Mouse (Mus musculus): ENCODE measurements around the gene Nkx2-5.

The Nkx2-5 gene

DNA sequence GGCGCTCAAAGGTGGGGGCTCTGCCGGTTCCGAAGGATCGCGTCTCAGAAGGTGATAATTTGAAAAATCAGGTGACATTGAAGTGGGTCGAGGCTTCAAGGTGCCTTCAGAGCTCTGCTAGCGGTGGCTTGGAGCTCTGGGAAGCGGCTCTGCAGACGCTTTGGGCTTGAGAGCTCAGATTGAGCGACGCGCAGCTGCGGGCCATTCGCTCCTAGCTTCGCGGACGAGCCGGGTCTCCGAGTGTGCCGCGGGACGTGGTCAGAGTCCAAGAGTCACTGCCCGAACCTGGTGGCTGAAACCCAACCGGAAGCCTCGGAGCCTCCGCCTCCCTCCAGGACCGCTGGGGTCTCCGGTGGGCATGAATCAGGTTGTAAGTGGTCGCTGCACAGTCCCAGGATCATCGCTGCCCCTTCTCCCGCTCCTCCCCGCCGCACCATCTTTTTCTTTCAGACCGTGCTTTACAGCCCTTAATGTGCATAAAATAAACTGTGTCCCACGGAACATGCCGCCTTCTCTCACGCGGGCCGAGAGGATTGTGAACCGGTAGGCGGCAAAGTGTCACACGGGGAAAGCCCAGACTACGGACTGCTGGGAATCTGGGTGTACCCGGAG, 5.0 kb upstream of the Nkx2-5 start:
- DNase-seq: peak in 1 of 2 experiments; percentile 43

DNA sequence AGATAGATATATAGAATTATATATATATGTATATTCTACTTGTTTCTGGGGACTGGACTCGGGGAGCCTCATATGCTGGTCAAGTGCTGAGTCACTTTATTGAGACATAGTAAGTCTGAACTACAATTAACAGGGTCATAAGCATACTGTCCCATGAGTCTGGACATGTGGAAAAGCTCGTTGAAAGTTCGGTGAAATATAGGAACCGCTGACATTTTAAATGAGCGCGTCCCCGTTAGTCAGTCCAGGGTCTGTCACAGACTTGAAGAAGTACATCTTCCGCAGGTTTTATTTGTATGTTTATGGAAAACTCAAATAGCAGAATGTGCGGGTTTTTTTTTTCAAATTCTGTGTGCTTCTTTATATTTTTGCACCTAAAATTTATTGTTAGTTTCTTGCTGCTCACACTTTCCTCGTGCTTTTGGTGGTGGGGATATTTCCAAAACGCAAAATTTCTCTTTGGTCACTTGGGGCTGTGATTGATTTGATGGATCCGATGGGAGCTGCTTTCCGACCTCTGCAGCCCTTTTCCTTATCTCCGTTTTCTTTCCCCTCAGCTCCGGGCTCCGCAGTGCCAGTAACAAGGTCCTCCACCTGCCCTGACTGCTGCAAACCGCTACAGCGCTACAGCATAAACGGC, 4.4 kb upstream of the Nkx2-5 start:
- no peak for DNase-seq

DNA sequence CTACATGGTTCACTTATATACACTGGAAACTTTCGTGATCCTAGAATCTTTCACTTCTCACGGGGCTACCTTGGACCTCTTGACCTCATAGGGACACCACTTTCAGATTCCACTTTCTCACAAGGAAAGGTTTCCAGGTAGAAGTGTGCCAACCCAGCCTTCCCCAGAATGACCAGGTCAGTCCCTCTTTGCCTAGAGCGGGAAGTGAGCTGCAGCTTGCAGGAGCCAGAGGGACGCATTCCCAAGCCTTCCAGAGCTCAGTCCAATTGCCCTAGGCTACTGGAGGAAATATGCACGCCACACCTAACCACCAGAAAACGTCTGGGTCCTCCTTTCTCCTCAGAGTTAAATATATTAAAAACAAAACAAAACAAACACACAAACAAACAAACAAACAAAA, 3.4 kb upstream of the Nkx2-5 start:
- no peak for DNase-seq

DNA sequence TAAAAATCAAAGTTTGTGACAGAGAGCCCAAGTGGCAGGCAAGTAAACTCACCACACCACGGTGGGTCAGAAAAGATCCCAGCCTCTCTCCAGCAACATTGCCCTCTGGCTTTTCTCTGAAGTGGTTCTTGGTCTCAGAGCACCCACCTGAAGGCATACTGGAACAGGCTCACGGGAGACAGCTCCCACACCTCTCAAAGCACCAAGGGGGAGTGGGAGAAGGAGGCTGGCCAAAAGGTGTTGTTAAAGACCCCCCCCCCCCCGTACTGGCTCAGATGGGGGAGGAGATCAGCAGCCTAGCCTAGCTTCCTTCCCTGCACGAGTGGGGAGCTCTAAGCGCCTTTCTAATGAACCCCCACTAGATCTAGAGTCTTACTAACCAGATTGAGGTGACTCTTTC, 3.0 kb upstream of the Nkx2-5 start:
- no peak for DNase-seq

DNA sequence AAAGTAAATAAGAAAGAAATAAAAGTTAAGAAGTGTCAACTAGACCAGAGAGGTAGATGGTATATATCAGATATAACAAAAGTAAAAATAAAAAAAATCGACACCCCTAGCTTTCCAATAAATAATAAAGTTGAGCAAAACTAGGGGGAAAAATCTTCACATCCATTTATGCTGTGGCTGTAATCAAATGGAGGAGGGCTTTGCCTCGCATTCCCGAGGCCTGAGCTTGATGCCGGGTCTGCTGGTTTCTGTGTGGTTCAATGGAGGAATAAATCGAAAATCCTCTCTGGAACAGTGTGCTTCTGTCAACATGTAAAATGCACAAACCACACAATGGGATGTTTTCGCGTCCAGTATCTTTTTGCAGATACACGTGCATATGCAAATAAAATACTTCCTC, 1.6 kb upstream of the Nkx2-5 start:
- no peak for DNase-seq

DNA sequence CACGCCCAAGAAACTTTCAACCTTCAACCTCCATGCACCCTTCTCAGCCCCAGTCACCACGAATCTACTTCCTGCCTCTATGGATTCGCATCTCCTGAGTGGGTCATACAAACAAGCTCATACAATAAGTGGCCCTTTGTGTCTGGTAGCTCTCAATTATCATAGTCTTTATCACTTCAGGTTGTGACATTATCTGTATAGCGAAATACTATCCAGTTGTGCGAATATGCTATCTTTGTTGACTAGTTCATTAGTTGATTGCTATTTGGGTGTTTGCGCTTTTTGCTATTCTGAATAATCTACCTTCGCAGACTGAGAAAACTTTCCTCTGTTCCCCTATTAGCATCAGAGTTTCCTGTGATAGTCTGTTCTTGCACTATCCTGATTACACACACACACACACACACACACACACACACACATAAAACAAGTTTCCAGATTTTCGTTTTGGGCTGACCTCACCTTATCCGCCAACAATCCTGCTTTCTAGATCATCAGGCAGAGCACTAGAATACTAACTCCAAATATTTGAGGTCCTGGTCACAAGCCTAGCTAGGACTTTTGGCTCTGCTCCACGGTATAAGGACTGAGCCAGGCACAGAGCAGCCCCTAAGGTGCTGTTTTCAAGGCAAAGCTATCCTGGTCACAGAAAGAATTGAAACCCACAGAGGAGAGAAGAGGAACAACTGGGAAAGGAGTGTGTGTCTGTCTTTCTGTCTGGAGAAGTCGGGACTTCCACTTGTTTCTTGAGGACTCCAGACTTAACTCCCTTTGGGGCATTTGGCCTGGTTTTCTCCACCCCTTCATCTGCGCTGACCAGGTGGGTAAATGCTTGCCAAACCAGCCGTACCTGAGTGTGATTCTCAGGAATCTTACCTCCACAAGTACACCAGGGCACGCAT, 591 bp upstream of the Nkx2-5 start:
- no peak for DNase-seq

DNA sequence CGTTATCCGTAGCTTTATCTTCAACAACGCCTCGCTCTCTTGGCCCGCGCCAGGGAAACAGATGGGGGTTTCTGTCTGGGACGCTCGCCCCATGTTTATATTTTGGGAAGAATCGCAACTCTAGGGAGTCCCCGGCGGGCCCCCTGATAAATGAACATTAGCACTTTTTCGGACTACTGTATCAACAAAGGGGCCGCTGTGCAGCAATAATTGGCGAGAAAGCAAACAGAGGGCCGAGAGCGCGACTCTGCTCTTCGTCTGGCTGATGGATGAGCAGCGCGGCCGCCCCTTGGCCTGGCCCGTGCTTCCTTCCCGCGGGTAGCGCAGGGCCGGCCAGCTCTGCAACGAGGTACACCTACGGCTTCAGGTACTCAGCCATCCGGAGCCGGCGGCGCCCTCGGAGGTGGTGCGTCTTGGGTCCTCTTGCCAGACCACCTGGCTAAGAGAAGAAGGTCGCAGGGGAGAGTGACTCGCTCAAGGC, 398 bp downstream of the Nkx2-5 start:
- peak; percentile 34 to 45 for DNase-seq

DNA sequence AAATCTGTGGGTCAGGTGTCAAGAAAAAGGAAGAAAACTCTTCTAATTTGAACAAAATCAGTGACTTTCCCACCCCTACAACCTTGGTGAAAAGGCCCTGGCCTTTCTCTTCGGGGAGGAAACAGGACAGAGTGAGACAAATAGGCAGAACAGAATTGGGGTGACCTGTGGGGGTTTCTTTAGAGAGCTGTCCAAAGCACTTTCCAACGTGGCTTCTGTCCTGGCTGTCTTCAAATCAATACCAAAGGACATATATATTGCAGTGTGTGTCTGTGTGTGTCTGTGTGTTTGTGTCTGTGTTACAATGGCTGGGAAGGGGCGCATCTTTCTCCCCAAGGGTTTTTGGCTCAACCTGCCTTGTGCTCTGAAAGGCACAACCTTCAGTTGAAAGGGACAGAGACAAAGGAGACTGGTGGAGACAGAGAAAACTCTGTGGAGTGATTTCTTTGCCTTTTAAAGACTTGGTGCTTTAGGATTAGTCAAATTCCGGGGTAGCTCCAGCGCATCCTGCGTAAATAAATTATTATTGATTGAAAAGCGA, 1.0 kb downstream of the Nkx2-5 start:
- no peak for DNase-seq

DNA sequence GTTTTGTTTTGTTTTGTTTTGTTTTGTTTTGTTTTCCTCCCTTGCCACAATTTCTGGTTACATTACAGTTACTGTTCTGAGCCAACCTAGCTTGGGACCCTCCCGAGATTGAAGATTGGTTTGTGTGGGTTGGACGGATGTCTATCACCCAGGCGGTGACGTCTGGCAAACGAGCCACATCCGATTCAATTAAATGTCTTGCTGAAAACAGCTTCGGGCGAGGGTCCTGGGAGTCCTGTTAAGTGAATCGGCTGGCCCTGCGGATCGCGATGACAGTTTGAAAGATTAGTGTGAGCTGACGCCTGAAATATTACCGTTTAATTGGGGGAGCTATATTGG, 1.6 kb downstream of the Nkx2-5 start:
- DNase-seq: no peak

DNA sequence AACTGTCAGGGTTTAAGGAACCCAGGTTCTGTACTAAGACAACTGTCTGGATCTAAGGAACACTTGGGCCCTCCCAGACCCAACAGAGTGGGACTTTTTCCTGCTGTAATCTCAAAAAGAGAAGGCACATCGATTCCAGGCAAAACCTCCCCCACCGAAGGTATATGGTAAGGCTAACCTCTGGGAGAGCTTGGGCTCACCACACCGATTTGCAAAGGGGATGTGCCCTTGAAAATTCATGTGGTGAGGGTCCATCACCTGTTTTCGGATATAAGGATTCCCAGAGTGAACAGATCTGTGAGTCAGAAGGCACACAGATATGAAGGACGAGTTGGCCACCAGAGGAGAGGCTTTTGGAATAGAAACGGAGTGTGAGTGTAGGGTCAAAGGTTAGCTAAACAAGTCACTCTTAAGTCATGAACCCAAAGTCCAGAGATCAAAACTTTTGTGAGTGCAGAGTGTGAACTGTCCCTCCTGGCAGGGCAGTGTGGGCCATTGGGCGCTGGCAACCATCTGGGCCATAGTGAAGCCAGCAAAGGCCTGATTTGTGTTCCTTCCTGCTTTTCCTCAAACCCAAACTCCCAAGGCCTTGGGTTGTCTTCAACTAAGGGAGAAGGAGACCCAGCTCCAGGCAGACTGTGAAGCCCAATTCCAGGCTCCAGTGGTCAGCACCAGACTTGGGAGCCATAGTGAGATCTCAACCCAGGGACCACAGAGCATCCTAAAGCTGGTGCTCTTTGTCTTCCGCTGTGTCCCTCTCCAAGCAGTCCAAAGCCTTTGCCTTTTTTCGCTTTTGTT, 2.2 kb downstream of the Nkx2-5 start:
- no peak for DNase-seq

DNA sequence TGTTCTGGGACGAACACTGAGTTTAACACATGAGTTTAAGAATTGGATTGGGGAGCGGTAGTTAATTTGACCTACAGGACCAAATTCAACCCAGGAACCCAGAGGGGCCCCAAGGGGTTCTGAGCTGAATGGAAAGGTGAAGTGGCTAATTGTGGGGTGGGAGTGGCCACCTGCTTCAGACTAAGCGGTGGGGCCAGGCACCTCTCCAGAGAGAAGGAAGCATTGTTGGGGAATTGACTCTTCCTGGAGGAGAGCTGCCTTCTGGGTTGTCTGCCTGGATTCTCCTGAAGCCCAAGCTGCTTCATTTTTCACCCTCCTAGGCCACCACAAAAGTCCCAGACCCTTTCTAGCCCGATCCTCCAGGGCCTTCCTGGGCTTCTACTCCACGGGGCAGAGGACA, 2.8 kb downstream of the Nkx2-5 start:
- no peak for DNase-seq

DNA sequence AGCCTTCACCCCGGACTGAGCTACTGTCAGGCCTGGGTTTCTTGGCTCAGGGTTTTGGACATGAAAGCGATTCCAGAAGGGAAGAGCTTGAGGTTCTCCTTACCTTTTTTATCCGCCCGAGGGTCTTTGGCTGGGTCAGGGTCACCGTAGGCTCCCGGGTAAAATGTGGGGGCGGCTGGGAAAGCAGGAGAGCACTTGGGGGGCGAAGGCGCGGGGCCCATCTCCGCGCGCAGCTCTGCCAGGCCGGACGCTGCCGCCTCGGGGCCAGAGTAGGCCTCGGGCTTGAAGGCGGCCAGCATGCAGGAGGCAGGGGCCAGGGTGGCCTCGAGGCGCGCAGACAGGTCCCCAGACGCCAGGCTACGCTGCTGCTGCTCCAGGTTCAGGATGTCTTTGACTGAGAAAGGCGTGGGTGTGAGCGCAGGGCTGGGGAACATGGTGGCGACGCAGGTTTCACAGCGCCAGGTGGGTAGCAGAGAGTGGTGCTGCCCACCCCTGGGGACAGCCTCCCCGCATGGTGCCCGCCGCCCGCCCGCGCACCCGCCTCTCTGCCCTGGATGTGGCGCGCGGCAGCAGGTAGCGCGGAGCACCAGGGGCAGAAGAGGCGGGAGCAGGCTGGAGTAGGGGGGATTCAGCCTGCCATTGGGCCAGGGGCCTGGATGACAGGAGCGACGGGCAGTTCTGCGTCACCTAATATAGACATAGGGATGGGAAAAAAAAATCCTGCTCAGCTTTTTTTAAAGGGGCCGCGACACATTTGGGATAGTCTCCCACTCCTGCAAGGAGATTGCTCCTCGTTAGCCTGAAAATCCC, 3.7 kb downstream of the Nkx2-5 start:
- DNase-seq: no peak

DNA sequence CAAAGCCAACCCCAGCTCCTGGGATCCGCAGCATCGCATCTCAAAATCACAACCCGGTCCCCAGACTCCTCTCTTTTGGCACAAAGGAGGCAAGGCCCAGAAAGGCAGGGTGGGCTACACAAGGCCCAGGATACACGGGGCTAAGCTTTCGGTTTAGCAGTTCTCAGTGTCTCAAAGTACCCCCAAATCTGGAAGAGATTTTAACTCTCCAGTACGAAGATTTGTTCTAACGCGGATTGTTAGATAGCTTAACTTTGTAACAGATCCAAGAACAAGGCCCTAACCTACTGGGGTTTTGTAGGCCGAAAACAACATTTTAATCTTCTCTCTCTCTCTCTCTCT, 4.4 kb downstream of the Nkx2-5 start:
- no peak for DNase-seq

DNA sequence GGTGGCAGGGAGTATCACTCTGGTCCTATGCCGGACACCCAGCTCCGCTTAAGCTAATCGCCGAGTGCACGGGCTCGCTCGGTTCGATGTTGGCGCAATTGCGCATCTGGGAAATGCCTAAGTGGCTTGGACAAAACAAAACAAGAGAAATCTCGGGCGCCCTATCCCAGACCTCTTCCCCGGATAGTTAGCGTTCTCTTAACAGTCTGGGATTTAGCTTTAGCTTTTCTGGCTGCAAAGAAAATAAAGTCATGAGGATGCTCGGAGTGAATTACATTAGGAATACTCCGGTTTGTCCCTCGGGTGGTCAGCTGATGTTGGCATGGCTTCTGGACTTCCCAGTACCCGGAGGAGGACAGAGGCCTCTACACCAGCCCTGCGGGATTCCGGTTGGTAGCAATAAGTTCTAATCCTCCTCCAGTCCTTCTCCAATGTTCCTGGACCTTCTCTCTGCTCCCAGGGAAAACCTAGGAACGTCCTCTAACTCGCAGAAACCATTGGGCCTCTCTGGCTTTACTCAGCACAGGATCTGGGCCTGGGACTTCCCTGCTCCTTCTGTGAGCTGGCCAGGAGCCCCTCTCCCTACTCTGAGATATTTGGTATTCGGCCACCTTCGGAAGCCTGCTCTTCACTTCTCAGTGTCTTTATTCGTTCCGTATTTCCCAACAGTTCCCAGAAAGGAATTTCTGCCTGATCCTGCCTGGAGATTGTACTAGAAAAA, 4.9 kb downstream of the Nkx2-5 start:
- no peak for DNase-seq

DNA sequence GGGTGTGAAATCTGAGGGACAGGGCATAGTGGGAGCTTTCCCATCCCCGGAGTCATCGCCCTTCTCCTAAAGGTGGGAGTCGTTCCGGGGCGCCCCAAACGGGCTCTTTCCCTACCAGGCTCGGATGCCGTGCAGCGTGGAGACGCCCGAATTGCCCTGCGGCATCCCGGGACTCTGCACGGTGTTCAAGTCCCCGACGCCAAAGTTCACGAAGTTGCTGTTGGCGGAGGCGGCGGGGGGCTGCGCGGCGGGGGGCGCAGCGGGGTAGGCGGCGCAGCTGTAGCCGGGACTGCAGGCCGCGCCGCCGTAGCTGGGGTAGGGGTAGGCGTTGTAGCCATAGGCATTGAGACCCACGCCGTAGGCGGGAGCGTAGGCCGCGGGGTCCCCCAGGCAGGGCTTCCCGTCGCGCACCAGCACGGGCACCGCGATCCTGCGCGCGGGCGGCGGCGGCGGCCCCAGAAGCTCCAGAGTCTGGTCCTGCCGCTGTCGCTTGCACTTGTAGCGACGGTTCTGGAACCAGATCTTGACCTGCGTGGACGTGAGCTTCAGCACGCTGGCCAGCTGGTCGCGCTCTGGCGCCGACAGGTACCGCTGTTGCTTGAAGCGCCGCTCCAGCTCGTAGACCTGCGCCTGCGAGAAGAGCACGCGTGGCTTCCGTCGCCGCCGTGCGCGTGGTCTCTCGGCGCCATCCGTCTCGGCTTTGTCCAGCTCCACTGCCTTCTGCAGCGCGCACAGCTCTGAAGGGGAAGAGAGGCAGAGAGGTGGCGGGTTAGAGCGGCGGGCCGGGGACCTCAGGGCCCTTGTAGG, 5.7 kb downstream of the Nkx2-5 start:
- DNase-seq: peak in 1 of 2 experiments; percentile 39

DNA sequence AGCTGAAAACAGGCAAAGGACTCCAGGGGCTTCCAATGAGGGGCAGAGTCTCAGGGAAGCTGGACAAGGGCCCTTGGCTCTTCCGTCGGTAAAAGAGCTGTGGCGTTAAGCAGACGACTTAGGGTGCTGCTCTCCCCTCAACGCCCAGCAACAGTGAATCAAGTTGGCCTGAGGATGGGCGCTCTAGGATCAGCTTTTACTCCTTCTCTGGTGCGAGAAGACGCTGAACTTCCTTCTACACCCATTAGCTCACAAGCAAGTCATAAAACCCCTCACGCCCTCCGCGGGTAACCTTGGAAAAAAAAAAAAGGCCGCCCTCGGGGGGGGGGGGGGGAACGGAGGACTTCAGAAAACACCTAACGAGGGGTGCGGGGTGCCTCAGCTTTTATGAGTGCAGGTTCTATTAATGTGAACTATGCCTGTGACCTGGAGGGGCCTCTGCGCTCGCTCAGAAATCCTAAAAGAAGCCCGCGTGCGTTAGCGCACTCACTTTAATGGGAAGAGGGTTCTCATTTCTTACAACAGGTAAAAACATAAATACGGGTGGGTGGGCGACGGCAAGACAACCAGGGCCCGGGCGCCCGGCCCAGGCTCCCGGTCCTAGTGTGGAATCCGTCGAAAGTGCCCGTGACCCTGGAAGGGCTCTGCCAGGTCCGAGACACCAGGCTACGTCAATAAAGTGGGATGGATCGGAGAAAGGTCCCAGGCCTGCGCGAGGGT, 6.5 kb downstream of the Nkx2-5 start:
- DNase-seq: no peak

DNA sequence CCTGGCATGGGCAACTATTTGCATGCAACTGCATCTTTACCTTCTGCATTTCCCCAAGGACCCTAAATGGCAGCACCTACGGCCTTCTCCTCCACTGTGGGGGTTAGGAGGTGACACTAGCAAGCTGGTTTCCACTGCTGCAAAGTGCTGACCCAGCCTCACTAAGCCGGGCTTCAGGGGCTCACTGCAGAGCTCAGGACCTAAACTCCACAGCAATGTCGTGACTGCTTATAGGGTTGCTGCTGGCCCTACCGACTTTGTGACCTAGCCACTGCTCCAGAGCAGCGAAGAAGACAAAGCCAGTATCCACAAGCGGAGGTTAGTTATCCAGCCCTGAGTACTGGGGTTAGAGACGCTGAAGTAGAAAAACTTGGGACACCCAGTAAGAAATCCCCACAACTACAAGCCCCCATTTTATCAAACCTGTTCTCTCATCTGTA, 7.2 kb downstream of the Nkx2-5 start:
- DNase-seq: no peak

DNA sequence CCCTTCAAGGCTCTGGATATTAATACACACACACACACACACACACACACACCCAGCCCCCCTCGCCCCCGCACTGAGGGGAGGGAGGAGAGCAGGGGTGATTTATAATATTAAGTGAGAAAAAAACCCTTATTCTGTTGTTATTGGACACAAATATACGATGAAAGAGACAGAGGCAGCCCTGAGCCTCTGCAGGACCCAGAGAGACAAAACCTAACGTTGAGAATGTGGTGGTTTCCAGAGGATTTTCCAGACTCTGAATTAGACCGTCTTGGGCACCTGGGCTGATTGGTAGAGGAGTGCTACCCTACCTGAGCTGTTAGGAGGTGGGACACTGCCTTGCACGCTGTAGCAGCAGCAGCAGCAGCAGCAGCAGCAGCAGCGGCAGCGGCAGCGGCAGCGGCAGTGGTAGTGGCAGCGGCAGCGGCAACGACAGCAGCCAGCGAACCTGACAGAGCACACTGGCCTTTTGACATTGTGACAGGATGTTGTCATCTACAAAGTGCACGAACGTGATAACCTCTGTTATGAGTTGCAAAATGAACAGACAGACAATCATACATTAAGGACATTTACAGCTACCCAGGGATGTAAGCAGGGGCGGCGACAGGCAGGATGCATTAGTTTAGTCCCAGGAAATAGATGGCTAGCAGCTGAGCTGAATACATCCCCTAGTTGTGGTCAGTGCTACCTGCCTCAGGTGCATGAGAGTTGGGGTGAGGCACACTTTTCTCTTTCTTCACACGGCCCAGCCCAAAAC, 7.8 kb downstream of the Nkx2-5 start:
- DNase-seq: no peak

DNA sequence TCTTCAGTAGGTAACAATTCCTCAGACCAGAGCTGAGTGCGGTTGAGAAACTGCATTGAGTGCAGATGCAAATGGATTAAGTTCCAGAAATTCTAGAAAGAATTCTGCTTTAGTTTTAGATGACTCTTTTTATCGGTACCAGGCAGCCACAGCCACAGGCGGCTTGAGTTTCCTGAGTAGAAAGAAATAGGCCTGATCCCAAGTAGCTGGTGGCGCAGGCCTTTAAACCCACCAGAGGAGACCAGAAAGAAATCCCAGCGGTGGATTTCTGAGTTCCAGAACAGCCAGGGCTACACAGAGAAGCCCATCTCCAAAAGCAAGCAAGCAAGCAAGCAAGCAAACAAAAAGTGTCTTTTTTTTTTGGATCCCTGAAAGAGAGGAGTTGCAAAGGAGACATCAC, 8.4 kb downstream of the Nkx2-5 start:
- DNase-seq: no peak

Measured in kidney, postnatal 4 days (tissue).